Mouse (Mus musculus): ENCODE results near the gene Tfdp2.

DNA sequence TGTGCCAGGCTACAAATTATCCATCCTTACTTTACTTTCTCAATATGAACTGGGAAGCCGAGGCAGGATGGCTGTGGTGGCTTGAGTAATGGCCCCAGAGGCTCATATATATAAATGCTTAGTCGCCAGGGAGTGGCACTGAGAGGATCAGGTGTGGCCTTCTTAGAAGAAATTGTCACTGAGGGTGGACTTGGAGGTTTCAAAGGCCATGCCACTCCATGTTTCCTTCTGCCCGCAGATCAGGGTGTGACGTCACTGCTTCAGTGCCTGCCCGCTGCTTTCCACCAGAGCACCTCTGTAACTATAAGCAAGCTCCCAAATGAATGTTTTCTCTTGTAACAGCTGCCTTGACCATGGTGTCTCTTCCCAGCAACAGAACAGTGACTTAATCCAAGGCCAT is 135.1 kb downstream of the Tfdp2 start:
- TF ChIP-seq CTCF (IDR thresholded peaks at IDR 0.05) = no peak
- TF ChIP-seq EP300 (IDR thresholded peaks at IDR 0.05) = no peak
